In genomic region chr12:108972234-108972633, GRCm38 (mm10) we compare ENCODE assay signal across 17 mouse cellular contexts.
DNase-seq lines count a peak whose midpoint lies in the region; ATAC-seq and TF ChIP-seq lines count a peak whose summit lies in the region.
"Had no signal": no experiment of that assay in that cellular context is flagged by ENCODE, and none has a peak within 500 bp of the region (broad histone marks: within the 10 kb centered on the region; RNA-seq: fewer than 3 reads in every experiment).

No protein-coding gene starts in this region.

- no peaks in the 10 kb centered on the region for H3K4me1 ChIP-seq in intestine, embryonic 15.5 days (replicated peaks)
- H3K4me1 ChIP-seq in intestine, postnatal 0 days (replicated peaks; ENCODE audit: control insufficient read depth, insufficient read depth, low read length), result no peaks in the 10 kb centered on the region
- H3K4me1 ChIP-seq: embryonic facial prominence, embryonic 10.5 days; embryonic facial prominence, embryonic 12.5 days; forebrain, embryonic 13.5 days; forebrain, embryonic 15.5 days had no signal

- H3K4me3 ChIP-seq in intestine, embryonic 15.5 days (replicated peaks), result no peak overlapping the region
- no peak overlapping the region for H3K4me3 ChIP-seq in intestine, postnatal 0 days (ENCODE audit: low read depth, low read length)
- H3K4me3 ChIP-seq: embryonic facial prominence, embryonic 10.5 days; embryonic facial prominence, embryonic 12.5 days; forebrain, embryonic 13.5 days; forebrain, embryonic 15.5 days had no signal

- H3K4me2 ChIP-seq in intestine, embryonic 15.5 days (replicated peaks), result peak overlapping the region; percentile 27; the same call in 1 of the 2 replicates
- 0 out of 2 replicates have a peak overlapping the region, but pooled peaks have one; percentile 14 for H3K4me2 ChIP-seq in intestine, postnatal 0 days (replicated peaks; ENCODE audit: low read depth)
- H3K4me2 ChIP-seq: embryonic facial prominence, embryonic 12.5 days; forebrain, embryonic 13.5 days; forebrain, embryonic 15.5 days had no signal

- H3K36me3 ChIP-seq in intestine, embryonic 15.5 days, result no peaks in the 10 kb centered on the region
- H3K36me3 ChIP-seq in intestine, postnatal 0 days (ENCODE audit: control insufficient read depth, insufficient read depth), result no peaks in the 10 kb centered on the region
- H3K36me3 ChIP-seq: embryonic facial prominence, embryonic 10.5 days; embryonic facial prominence, embryonic 12.5 days; forebrain, embryonic 15.5 days had no signal

- WGBS in intestine, embryonic 15.5 days, result 51% methylated on average over 14 of the region's 14 CpGs
- WGBS in intestine, postnatal 0 days, result 35% methylated on average over 14 of the region's 14 CpGs

- H3K27ac ChIP-seq in intestine, embryonic 15.5 days, result no peak overlapping the region
- H3K27ac ChIP-seq in intestine, postnatal 0 days (ENCODE audit: low read depth, low read length), result no peak overlapping the region
- H3K27ac ChIP-seq: embryonic facial prominence, embryonic 10.5 days; embryonic facial prominence, embryonic 12.5 days; forebrain, embryonic 13.5 days; forebrain, embryonic 15.5 days had no signal

- H3K27me3 ChIP-seq in intestine, embryonic 15.5 days (replicated peaks), result no peaks in the 10 kb centered on the region
- H3K27me3 ChIP-seq in intestine, postnatal 0 days (replicated peaks; ENCODE audit: control insufficient read depth, insufficient read depth, low read length), result no peaks in the 10 kb centered on the region
- H3K27me3 ChIP-seq: embryonic facial prominence, embryonic 12.5 days; forebrain, embryonic 13.5 days; forebrain, embryonic 15.5 days had no signal

- no peaks in the 10 kb centered on the region for H3K9me3 ChIP-seq in intestine, embryonic 15.5 days
- H3K9me3 ChIP-seq in intestine, postnatal 0 days (ENCODE audit: control insufficient read depth), result no peaks in the 10 kb centered on the region
- H3K9me3 ChIP-seq: embryonic facial prominence, embryonic 10.5 days; embryonic facial prominence, embryonic 12.5 days; forebrain, embryonic 15.5 days had no signal

- ATAC-seq in intestine, embryonic 15.5 days, result peak; percentile 73
- no peak for ATAC-seq in intestine, postnatal 0 days
- ATAC-seq: forebrain, embryonic 13.5 days; forebrain, embryonic 15.5 days; forebrain, postnatal 0 days had no signal

- H3K9ac ChIP-seq in intestine, embryonic 15.5 days, result no peak overlapping the region
- H3K9ac ChIP-seq in intestine, postnatal 0 days (ENCODE audit: low read depth, low read length), result no peak overlapping the region
- H3K9ac ChIP-seq: embryonic facial prominence, embryonic 12.5 days; forebrain, embryonic 13.5 days; forebrain, embryonic 15.5 days; forebrain, postnatal 0 days had no signal

- no peak for DNase-seq in cerebellum, adult 9-11 months
- DNase-seq in cerebellum, adult 11 months, result no peak
- DNase-seq in gastrocnemius, adult 8-10 months (ENCODE audit: low spot score in 2 of 2), result no peak
- DNase-seq: adrenal gland, adult 8-10 months; adrenal gland, postnatal 14 days; adrenal gland, postnatal 36 days; cerebellum, adult 18-20 months; cerebellum, adult 8-10 months; cerebellum, postnatal 10 days; cerebellum, postnatal 25 days; forebrain, postnatal 0 days had no signal

- no peak for TF ChIP-seq CTCF in intestine, postnatal 0 days (IDR thresholded peaks at IDR 0.05; ENCODE audit: low read depth)
